8 mouse cellular contexts compared by ENCODE assay signal in genomic region chr3:108910303-108911080, GRCm38 (mm10). TPM values are rescaled to one million over a fixed set of nuclear protein-coding genes. Genes with fewer than 3 reads are reported as not detected.
DNase-seq lines count a peak whose midpoint lies in the region; ATAC-seq and TF ChIP-seq lines count a peak whose summit lies in the region.

No protein-coding gene starts in this region.

- peak overlapping the region; percentile 98 for H3K27ac ChIP-seq in hindbrain, embryonic 13.5 days
- peak overlapping the region; percentile 99 for H3K27ac ChIP-seq in liver, embryonic 11.5 days (ENCODE audit: low read depth, low read length)
- peak overlapping the region; percentile 97 for H3K27ac ChIP-seq in small intestine, adult 2 months (ENCODE audit: insufficient read depth, low read depth, low read length)

- peaks cover 12% of the 10 kb centered on the region for H3K36me3 ChIP-seq in hindbrain, embryonic 13.5 days
- H3K36me3 ChIP-seq in liver, embryonic 11.5 days (ENCODE audit: control insufficient read depth, insufficient read depth, low read length): peaks cover 7% of the 10 kb centered on the region
- peaks cover 24% of the 10 kb centered on the region for H3K36me3 ChIP-seq in small intestine, adult 2 months (ENCODE audit: control insufficient read depth, insufficient read depth, low read length)

- peaks cover 20% of the 10 kb centered on the region for H3K4me1 ChIP-seq in hindbrain, embryonic 13.5 days (replicated peaks)
- H3K4me1 ChIP-seq in liver, embryonic 11.5 days (replicated peaks; ENCODE audit: control insufficient read depth, insufficient read depth, low read length): peaks cover 11% of the 10 kb centered on the region
- peaks cover 3% of the 10 kb centered on the region; the same call in 1 of the 2 replicates for H3K4me1 ChIP-seq in small intestine, adult 2 months (ENCODE audit: control insufficient read depth, insufficient read depth, insufficient read length, low read length)

- no peak for TF ChIP-seq CTCF in small intestine, adult 2 months (IDR thresholded peaks at IDR 0.05; ENCODE audit: extremely low read depth, insufficient read length, insufficient replicate concordance, low read depth, low read length)

- no peaks in the 10 kb centered on the region for H3K9me3 ChIP-seq in hindbrain, embryonic 13.5 days
- no peaks in the 10 kb centered on the region for H3K9me3 ChIP-seq in liver, embryonic 11.5 days (ENCODE audit: control insufficient read depth, low read length)

- TF ChIP-seq POLR2A in small intestine, adult 2 months (IDR thresholded peaks at IDR 0.05; ENCODE audit: low read depth, low read length): no peak

- DNase-seq in urinary bladder, postnatal 25 days (ENCODE audit: low spot score): peak; percentile 11
- no peak for DNase-seq in urinary bladder, postnatal 10 days (ENCODE audit: low spot score)
- peak; percentile 21 for DNase-seq in embryo, embryonic 10.5 days (ENCODE audit: low spot score)
- peak; percentile 47 for DNase-seq in liver, embryonic 11.5 days (ENCODE audit: low spot score)
- DNase-seq in c-Kit-positive CD71-positive TER-119-positive erythroid progenitor cells, embryonic 14.5 days (ENCODE audit: low spot score): no peak
- no peak for DNase-seq in right cerebral cortex, adult 18-20 months

- peak overlapping the region; percentile 99 for H3K4me2 ChIP-seq in hindbrain, embryonic 13.5 days
- peak overlapping the region; percentile 83 for H3K4me2 ChIP-seq in liver, embryonic 11.5 days

- H3K27me3 ChIP-seq in hindbrain, embryonic 13.5 days: no peaks in the 10 kb centered on the region
- no peaks in the 10 kb centered on the region for H3K27me3 ChIP-seq in liver, embryonic 11.5 days (replicated peaks; ENCODE audit: control insufficient read depth, insufficient read depth, low read length)
- no peaks in the 10 kb centered on the region for H3K27me3 ChIP-seq in small intestine, adult 2 months (ENCODE audit: control insufficient read depth, insufficient read depth, low read length)

- peak overlapping the region; percentile 94 for H3K9ac ChIP-seq in hindbrain, embryonic 13.5 days
- peak overlapping the region; percentile 99 for H3K9ac ChIP-seq in liver, embryonic 11.5 days (ENCODE audit: low read depth, low read length)

- peak overlapping the region; percentile 96 for H3K4me3 ChIP-seq in hindbrain, embryonic 13.5 days
- H3K4me3 ChIP-seq in liver, embryonic 11.5 days (ENCODE audit: low read depth, low read length): peak overlapping the region; percentile 96
- H3K4me3 ChIP-seq in small intestine, adult 2 months (ENCODE audit: low read depth, low read length): peak overlapping the region; percentile 81

- 0% methylated on average over 32 of the region's 32 CpGs for WGBS in hindbrain, embryonic 13.5 days
- under 1% methylated on average over 31 of the region's 32 CpGs for WGBS in liver, embryonic 11.5 days
- under 1% methylated on average over 32 of the region's 32 CpGs for WGBS in small intestine, adult 2 months

- no peak for ATAC-seq in hindbrain, embryonic 13.5 days (ENCODE audit: low FRiP score)
- no peak for ATAC-seq in liver, embryonic 11.5 days (replicated peaks; ENCODE audit: low FRiP score)

RNA-seq across cellular contexts. Expression of gene Prpf38b, which starts 1.0 kb away (rescaled TPM):
- polyA plus RNA-seq in hindbrain, embryonic 13.5 days (2015; fragmentation: Nextera tagmentation; extraction: Ambion mirVana): 67.6 and 70.4 TPM in 2 replicates
- 61.0 and 69.3 TPM in 2 replicates for polyA plus RNA-seq in liver, embryonic 11.5 days (2014; fragmentation: Nextera tagmentation; extraction: Ambion mirVana)
- 38.0 and 73.9 TPM in 2 replicates for polyA plus RNA-seq in small intestine, adult 2 months (2012; rRNA removed)

RNA-seq across cellular contexts. Expression of gene Fndc7, which starts 20.7 kb away (rescaled TPM):
- polyA plus RNA-seq in hindbrain, embryonic 13.5 days (2015; fragmentation: Nextera tagmentation; extraction: Ambion mirVana): 0.09 TPM in 1 of 2 replicates, not detected in the other
- 0.18 TPM in 1 of 2 replicates, not detected in the other for polyA plus RNA-seq in liver, embryonic 11.5 days (2014; fragmentation: Nextera tagmentation; extraction: Ambion mirVana)
- polyA plus RNA-seq in small intestine, adult 2 months (2012; rRNA removed): 0.10 TPM in 2 replicates

RNA-seq across cellular contexts. Expression of gene Henmt1, which starts 29.2 kb away (rescaled TPM):
- polyA plus RNA-seq in hindbrain, embryonic 13.5 days (2015; fragmentation: Nextera tagmentation; extraction: Ambion mirVana): 1.4 and 2.4 TPM in 2 replicates
- polyA plus RNA-seq in liver, embryonic 11.5 days (2014; fragmentation: Nextera tagmentation; extraction: Ambion mirVana): 0.29 and 0.30 TPM in 2 replicates
- polyA plus RNA-seq in small intestine, adult 2 months (2012; rRNA removed): not detected in 2 replicates

RNA-seq across cellular contexts. Expression of gene Gm9857, which starts 29.8 kb away (rescaled TPM):
- not detected in 2 replicates for polyA plus RNA-seq in hindbrain, embryonic 13.5 days (2015; fragmentation: Nextera tagmentation; extraction: Ambion mirVana)
- not detected in 2 replicates for polyA plus RNA-seq in liver, embryonic 11.5 days (2014; fragmentation: Nextera tagmentation; extraction: Ambion mirVana)
- polyA plus RNA-seq in small intestine, adult 2 months (2012; rRNA removed): not detected in 2 replicates

Comparison
In these comparisons a context has a peak if more than half of its experiments do, and no peak if none do; other contexts are left out.
1. DNase-seq: peak in urinary bladder, postnatal 25 days (single experiment), embryo, embryonic 10.5 days (single experiment) and liver, embryonic 11.5 days (single experiment); none in urinary bladder, postnatal 10 days (single experiment), c-Kit-positive CD71-positive TER-119-positive erythroid progenitor cells, embryonic 14.5 days (single experiment) and right cerebral cortex, adult 18-20 months (single experiment).
2. Peak in every context shown above with its lines, with median percentiles within 50 percentile points of each other: H3K27ac ChIP-seq and H3K4me3 ChIP-seq.